Mouse (Mus musculus) heart, postnatal 25 days (tissue): ENCODE measurements around the gene Zfp945. TPM values are rescaled to one million over a fixed set of nuclear protein-coding genes. Genes with fewer than 3 reads are reported as not detected.
A peak's percentile ranks its signal among the peaks of the same experiment; 100 is the strongest.
"Not testable (repeated sequence)": the region's sequence is repeated elsewhere in the genome, so short reads cannot be mapped to it uniquely, and the experiment has no call there.

ENCODE experiments used
- DNase-seq: peaks from one replicate; pipeline ENCODE4 v3.0.0; 2022; ENCODE audit warnings: low spot score
- intact Hi-C: fragments of 180-260 bp; cut with DNase I; formaldehyde crosslinking; loops from one replicate; pipeline ENCODE4 v1.15.1; 2025
- total RNA-seq, 2 experiments: library from RNA; stranded (reverse); gene quantifications; 2 replicates each; pipeline ENCODE4 v1.2.3; 2021

The Zfp945 gene
- total RNA-seq, result 1 to 10 TPM; 5.7 to 5.9 TPM

DNA sequence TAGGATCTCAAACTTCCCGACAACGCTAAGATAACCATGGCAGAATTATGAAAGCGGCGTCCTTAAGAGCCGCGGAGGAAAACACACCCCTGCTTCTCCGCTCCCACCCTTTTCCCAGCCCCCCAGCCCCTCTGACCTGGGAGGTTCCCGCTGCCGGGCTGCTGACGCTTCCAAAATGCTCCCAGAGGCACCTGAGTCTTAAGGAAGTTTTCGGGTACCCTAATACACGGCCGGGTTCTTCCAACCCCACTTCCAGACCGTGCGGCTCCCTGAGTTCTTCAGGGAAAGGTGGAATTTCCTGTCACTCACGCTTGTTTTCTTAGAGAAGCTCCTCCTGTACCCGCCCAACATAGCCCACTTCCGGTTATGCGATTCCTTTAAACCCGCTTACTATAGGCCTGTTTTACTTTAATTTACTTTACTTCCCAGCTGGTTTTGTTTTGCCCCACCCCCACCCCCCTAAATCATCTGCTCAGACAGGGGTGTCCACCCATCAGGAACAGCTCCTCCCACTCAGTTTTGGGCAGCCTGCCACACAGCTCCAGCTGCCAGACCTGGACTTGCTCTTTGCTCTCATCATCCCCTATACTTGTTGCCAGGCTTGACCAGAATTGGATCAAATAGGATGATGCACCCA, at the start of gene Zfp945:
Gene Zfp945, minus strand, starts transcription at position 290 of the 637 bp plus-strand sequence.
- DNase-seq, result peak; percentile 57
- intact Hi-C loops, result loop anchor here (5.0 kb wide), 2 partner anchors 50 to 325 kb away; partner anchors contain the start of gene Zfp40

DNA sequence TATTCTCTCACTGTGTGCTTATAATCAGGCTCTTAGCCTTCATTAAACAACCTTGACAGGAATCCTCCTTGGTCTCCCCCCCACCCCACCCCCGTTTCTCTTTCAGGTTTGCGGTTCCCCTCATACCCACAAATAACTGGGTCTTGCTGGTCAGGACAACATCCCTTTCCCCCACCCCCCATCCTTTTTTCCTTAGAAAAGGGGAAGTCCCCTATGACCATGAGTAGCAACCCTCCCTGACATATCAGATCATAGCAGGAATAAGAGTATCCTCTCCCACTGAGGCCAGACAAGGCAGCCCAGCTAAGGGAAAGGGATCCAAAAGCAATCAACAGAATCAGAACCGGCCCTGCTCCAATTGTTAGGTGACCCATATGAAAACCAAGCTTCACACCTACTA, 21.4 kb upstream of the Zfp945 start:
- no peak for DNase-seq
- intact Hi-C loops, result no loop called here

DNA sequence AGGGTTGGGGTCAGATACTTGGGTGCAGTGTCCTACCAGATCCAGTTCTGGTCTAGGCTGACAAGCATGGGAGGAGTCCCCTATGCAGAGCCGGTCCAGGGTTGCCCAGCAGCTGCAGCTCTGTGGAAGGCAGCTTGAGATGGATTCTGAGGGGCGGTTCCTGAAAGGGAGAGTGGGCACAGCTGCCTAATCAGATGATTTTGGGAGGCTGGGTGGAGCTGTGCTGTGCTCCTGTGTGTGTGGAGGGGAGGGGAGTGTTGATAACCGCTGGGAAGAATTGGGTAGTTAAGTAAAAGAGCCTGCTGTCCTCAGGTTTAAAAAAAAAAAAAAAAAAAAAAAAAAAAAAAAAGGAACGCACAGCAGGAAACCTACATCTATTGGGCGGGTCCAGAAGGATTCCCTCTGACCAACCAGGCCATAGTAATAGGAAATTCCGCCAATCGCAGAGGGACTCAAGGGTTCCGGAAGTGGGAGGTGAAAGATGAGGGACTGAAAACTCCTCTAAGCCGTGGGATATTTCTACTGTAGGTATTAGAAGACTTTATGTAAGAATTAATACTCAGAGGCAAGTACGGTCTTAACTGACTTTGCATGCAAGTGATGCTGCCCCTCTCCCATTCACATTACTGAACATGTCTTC, 17.2 kb upstream of the Zfp945 start:
- DNase-seq, result no peak
- intact Hi-C loops, result no loop called here

DNA sequence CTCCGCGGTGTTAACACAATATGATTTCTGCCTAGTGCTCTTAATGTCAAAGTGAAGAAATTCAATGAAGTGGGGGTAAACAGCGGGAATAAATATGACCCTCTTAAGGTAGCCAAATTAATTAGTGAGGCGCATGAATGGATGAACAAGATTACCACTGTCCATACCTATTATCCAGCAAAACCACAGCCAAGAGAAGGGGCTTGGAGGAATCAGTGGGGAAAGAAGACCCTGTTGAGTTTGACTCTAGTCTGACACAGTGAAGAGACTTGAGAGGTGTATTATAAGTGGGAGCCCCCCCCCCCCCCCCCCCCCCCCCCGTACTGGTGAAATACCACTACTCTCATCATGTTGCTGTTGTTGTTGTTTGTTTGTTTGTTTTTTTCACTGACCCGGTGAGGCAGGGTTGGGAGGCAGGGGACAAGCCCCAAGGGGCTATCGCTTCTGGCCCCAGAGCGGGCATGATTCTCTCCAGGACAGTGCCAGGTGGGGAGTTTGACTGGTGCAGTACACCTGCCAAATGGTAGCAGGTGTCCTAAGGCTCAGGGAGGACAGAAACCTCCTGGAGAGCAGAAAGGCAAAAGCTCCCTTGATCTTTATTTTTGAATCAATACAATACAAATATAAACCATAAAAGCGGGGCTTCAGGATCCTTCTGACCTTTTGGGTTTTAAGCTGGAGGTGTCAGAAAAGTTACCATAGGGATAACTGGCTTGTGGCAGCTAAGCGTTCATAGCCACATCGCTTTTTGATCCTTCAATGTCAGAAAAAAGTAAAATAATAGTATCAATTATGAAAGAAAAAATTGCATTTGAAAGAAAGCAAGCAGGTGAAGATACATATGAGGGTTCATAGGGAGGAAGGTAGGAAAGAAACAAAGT, 10.7 kb upstream of the Zfp945 start:
- intact Hi-C loops, result no loop called here
- DNase-seq, result no peak

DNA sequence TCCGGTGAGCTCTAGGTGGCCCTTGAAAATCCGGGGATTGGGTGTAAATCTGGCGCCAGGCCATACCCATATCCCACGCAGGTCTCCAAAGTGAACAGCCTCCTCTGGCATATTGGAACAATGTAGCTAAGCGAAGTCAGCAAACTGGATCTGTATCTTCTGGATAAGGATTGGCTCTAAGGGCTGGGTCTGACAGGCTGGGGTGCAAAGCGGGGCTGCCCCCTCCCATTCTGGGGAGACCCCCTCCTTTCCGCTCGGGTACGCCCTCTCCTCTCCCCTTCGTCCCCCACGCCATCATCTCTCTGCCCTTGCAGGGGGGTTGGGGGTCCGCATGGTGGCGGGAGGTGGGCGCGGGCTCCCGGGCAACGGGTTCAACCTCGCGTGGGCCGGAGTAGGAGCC, 9.4 kb upstream of the Zfp945 start:
- no peak for DNase-seq
- intact Hi-C loops, result no loop called here

DNA sequence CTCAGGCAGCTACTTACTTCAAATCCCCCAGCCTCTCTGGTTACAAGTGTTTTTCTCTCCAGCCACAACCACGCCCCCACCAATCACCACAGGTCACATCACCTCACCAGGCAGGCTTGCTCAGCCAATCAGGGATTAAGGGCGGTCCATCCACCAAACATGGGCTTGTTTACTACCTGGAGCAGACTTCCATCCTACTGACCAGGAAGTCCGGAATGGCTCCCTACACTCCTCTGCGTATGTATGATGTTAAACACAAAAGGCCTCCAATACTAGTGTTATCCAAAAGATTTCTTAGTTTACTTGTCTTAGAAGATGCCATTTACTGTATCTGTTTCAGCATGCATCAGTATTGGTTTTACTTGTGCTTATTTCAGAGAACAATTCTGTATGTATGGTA, 8.6 kb upstream of the Zfp945 start:
- DNase-seq, intact Hi-C loops: not testable (repeated sequence)

- intact Hi-C loops, result loop anchor here (5.0 kb wide), 2 partner anchors 49 to 326 kb away; partner anchors contain the start of gene Zfp40
- no peak for DNase-seq
These were observed 501 bp downstream of the Zfp945 start for GRCm38 (mm10) chr17:22866421-22866844.

DNA sequence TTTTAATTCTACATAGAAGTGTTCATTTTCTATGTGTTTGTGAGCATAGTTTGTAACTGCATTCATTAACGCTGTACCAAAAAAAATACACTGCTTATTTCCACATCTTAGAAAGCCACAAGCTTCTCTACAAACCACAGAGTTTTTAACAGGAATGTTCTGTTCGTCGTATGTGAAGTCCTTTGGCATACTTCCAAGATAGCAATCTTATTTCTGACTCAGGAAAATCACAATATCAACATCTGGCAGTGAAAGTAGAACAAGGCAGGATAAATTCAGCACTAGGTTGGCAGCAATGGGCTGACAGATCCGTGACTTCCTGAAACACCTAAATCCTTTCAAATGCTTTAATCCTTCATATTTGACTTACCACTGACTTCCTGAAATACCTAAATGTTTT, 45.8 kb downstream of the Zfp945 start:
- DNase-seq, result no peak
- intact Hi-C loops, result no loop called here

- DNase-seq, result no peak
- intact Hi-C loops, result loop anchor here (5.0 kb wide), 3 partner anchors 49 to 374 kb away; partner anchors contain the start of genes Zfp40 and Zfp945
These were observed 48.7 kb downstream of the Zfp945 start for GRCm38 (mm10) chr17:22818199-22818595.

- intact Hi-C loops, result loop anchor here (5.0 kb wide), 3 partner anchors 50 to 375 kb away; partner anchors contain the start of genes Zfp40 and Zfp945
These were observed 49.3 kb downstream of the Zfp945 start for GRCm38 (mm10) chr17:22817471-22818198.

GRCm38 (mm10) chr17:22799707-22800106, 67.2 kb downstream of the Zfp945 start:
- intact Hi-C loops, result no loop called here
- DNase-seq, result no peak

More at GRCm38 (mm10) chr17:22817471-22818198, 49.3 kb downstream of the Zfp945 start:
- DNase-seq, result peak; percentile 40

Other genes with a start within 250 kb of the Zfp945 start
- gene Vmn2r113, start 75.8 kb upstream of the Zfp945 start, total RNA-seq, result not detected
- not detected for gene Vmn2r-ps130, start 194.0 kb upstream of the Zfp945 start, total RNA-seq